Mouse (Mus musculus) bone marrow, adult 2 months (tissue): ENCODE data around the gene Chst8.

Experiments used
- CTCF ChIP-seq: fragments of 200-500 bp; IDR thresholded peaks from 2 replicates; pipeline ENCODE4 v1.5.1; 2011; ENCODE audit warnings: low read length, control low read depth; ENCODE audit not compliant: control insufficient read depth, insufficient read depth
- POLR2A ChIP-seq: fragments of 200-500 bp; IDR thresholded peaks from 2 replicates; pipeline ENCODE4 v1.6.1; 2011; ENCODE audit warnings: low read depth, mild to moderate bottlenecking, control low read depth, low read length, borderline replicate concordance; ENCODE audit not compliant: control insufficient read depth

GRCm38 (mm10) chr7:34759378-34759822 is 53.1 kb downstream of the Chst8 start:
- no peak for TF ChIP-seq CTCF
- TF ChIP-seq POLR2A: no peak
